Mouse (Mus musculus) CH12.LX (cell line): ENCODE results near the gene Klhl29. TPM values are rescaled to one million over a fixed set of nuclear protein-coding genes. Genes with fewer than 3 reads are reported as not detected.
A peak's percentile ranks its signal among the peaks of the same experiment; 100 is the strongest.

Source experiments
- DNase-seq: peaks from one replicate; pipeline ENCODE4 v3.0.0-alpha.2; 2013; ENCODE audit errors: extremely low read depth
- H3K27ac ChIP-seq: 2 replicates; pipeline ENCODE4 v1.5.1; 2012; ENCODE audit warnings: low read depth, mild to moderate bottlenecking, control low read depth, moderate library complexity; ENCODE audit not compliant: insufficient read depth
- H3K27me3 ChIP-seq: replicated peaks from 2 replicates; pipeline ENCODE3; 2012; ENCODE audit warnings: inconsistent platforms
- H3K36me3 ChIP-seq, 2 experiments: replicated peaks in 1 of 2; 2 replicates each; pipeline versions ENCODE3 to v1.6.1; 2012; ENCODE audit warnings: inconsistent platforms in 1 of 2, low read length in 1 of 2, mild to moderate bottlenecking in 1 of 2, mixed read lengths in 1 of 2, moderate library complexity in 1 of 2; ENCODE audit not compliant: control insufficient read depth in 1 of 2, insufficient read depth in 1 of 2
- H3K4me1 ChIP-seq, 2 experiments: 2 replicates each; pipeline ENCODE4 v1.6.1; 2012; ENCODE audit warnings: inconsistent platforms in 1 of 2, moderate library complexity in 1 of 2; ENCODE audit not compliant: insufficient read depth in 2 of 2, control insufficient read depth in 1 of 2
- H3K4me2 ChIP-seq: 2 replicates; pipeline ENCODE4 v1.6.1; 2012; ENCODE audit warnings: low read depth, mild to moderate bottlenecking, control low read depth; ENCODE audit not compliant: poor library complexity, insufficient read depth, severe bottlenecking
- H3K4me3 ChIP-seq, 3 experiments: fragments of 150-350 bp in 1 of 3; sonication (generic) in 1 of 3; replicated peaks in 1 of 3; 2 replicates each; pipeline versions ENCODE3 to v1.5.1; 2011 to 2012; ENCODE audit warnings: low read depth in 2 of 3, low read length in 2 of 3, mild to moderate bottlenecking in 2 of 3, moderate library complexity in 2 of 3, control low read depth in 1 of 3, improper control_type of control experiment in 1 of 3, inconsistent platforms in 1 of 3, mixed read lengths in 1 of 3; ENCODE audit not compliant: poor library complexity in 1 of 3
- H3K79me2 ChIP-seq: replicated peaks from 2 replicates; pipeline ENCODE4 v1.6.1; 2012; ENCODE audit warnings: mild to moderate bottlenecking, moderate library complexity; ENCODE audit not compliant: control insufficient read depth, poor library complexity, insufficient read depth, severe bottlenecking; ENCODE audit errors: extremely low read depth
- H3K9ac ChIP-seq: 2 replicates; pipeline ENCODE4 v1.6.1; 2012; ENCODE audit warnings: low read depth, mild to moderate bottlenecking, control low read depth, moderate library complexity; ENCODE audit not compliant: insufficient read depth
- H3K9me3 ChIP-seq: replicated peaks from 2 replicates; pipeline ENCODE3; 2012; ENCODE audit warnings: low read length, inconsistent platforms, mixed read lengths
- CTCF ChIP-seq, 2 experiments: IDR thresholded peaks in 1 of 2; conservative IDR thresholded peaks in 1 of 2; 2 replicates each; pipeline ENCODE4 v1.5.1; 2011 to 2012; ENCODE audit warnings: low read depth in 2 of 2, low read length in 2 of 2, improper control_type of control experiment in 1 of 2, inconsistent platforms in 1 of 2, mild to moderate bottlenecking in 1 of 2, moderate library complexity in 1 of 2
- E2F4 ChIP-seq: IDR thresholded peaks from 2 replicates; pipeline ENCODE4 v1.6.1; 2011; ENCODE audit warnings: low read depth, low read length, improper control_type of control experiment; ENCODE audit not compliant: insufficient replicate concordance
- ELF1 ChIP-seq: IDR thresholded peaks from 2 replicates; pipeline ENCODE4 v1.6.1; 2014; ENCODE audit warnings: low read depth, mild to moderate bottlenecking, inconsistent platforms, low read length, improper control_type of control experiment
- ETS1 ChIP-seq: conservative IDR thresholded peaks from 2 replicates; pipeline ENCODE4 v1.6.1; 2012; ENCODE audit warnings: low read depth, mild to moderate bottlenecking, inconsistent platforms, low read length, improper control_type of control experiment, moderate library complexity
- GABPA ChIP-seq: IDR thresholded peaks from 2 replicates; pipeline ENCODE4 v1.6.1; 2012; ENCODE audit warnings: low read depth, low read length, improper control_type of control experiment, inconsistent platforms; ENCODE audit not compliant: insufficient replicate concordance
- JUN ChIP-seq: IDR thresholded peaks from 2 replicates; pipeline ENCODE4 v1.6.1; 2011; ENCODE audit warnings: low read depth, mild to moderate bottlenecking, low read length, improper control_type of control experiment, moderate library complexity; ENCODE audit not compliant: insufficient read depth
- MEF2A ChIP-seq: IDR thresholded peaks from 2 replicates; pipeline ENCODE4 v1.6.1; 2014; ENCODE audit warnings: low read depth, mild to moderate bottlenecking, inconsistent platforms, low read length, improper control_type of control experiment, borderline replicate concordance
- NELFE ChIP-seq: IDR thresholded peaks from 2 replicates; pipeline ENCODE4 v1.6.1; 2011; ENCODE audit warnings: low read depth, low read length, improper control_type of control experiment
- NRF1 ChIP-seq: IDR thresholded peaks from 2 replicates; pipeline ENCODE4 v1.6.1; 2014; ENCODE audit warnings: low read depth, mild to moderate bottlenecking, inconsistent platforms, low read length, improper control_type of control experiment, moderate library complexity
- POLR2A ChIP-seq: IDR thresholded peaks from 2 replicates; pipeline ENCODE4 v1.6.1; 2011; ENCODE audit warnings: low read depth, mild to moderate bottlenecking, improper control_type of control experiment, low read length
- RAD21 ChIP-seq: IDR thresholded peaks from 2 replicates; pipeline ENCODE4 v1.6.1; 2011; ENCODE audit warnings: low read depth, mild to moderate bottlenecking, low read length, improper control_type of control experiment, moderate library complexity
- SMC3 ChIP-seq: IDR thresholded peaks from 2 replicates; pipeline ENCODE4 v1.6.1; 2011; ENCODE audit warnings: low read depth, low read length, improper control_type of control experiment
- dilution Hi-C: fragments of 300-500 bp; cut with MboI; formaldehyde crosslinking; loops from 2 replicates; pipeline ENCODE4 v1.14.3; 2020; ENCODE audit warnings: low sequenced_read_pairs; ENCODE audit not compliant: extremely low pct_unique_long_range_greater_than_20kb, extremely low pct_ligation_motif_present
- in situ Hi-C: fragments of 300-500 bp; cut with MboI; formaldehyde crosslinking; loops from 3 replicates; pipeline ENCODE4 v1.14.3; 2019; ENCODE audit warnings: low sequenced_read_pairs, low pct_ligation_motif_present, low pct_unique_long_range_greater_than_20kb, mixed read lengths
- polyA plus RNA-seq: library from polyadenylated mRNA; unstranded; fragments of >175 nt; gene quantifications from 2 replicates; pipeline ENCODE4 v1.2.1, GENCODE M21; 2012; ENCODE audit warnings: low read depth; ENCODE audit not compliant: insufficient read length
- total RNA-seq, 2 experiments: library from RNA; depleted of rRNA; stranded (reverse); fragments of 300-350 nt in 1 of 2; fragments of >200 nt in 1 of 2; gene quantifications; 2 replicates each; pipeline ENCODE4 v1.2.3; 2012 to 2014

The Klhl29 gene
- total and polyA plus RNA-seq, 3 experiments, result 0.04 TPM; not detected in 2

GRCm38 (mm10) chr12:5143224-5143623 is 232.3 kb downstream of the Klhl29 start:
- H3K27ac ChIP-seq, result no peak overlapping the region
- in situ Hi-C loops (no loop called here), dilution Hi-C loops (no loop called here)
- H3K4me2 ChIP-seq, result no peak overlapping the region
- no peaks in the 10 kb centered on the region for H3K27me3 ChIP-seq
- DNase-seq, result no peak
- peaks cover 0 to 4% of the 10 kb centered on the region in 2 experiments; a peak in 1 of 4 replicates for H3K4me1 ChIP-seq
- no peaks in the 10 kb centered on the region for H3K36me3 ChIP-seq
- TF ChIP-seq GABPA (no peak), NRF1 (no peak), ETS1 (no peak), ELF1 (no peak), JUN (no peak), MEF2A (no peak), POLR2A (no peak), NELFE (no peak)
- H3K9me3 ChIP-seq, result no peaks in the 10 kb centered on the region
- H3K4me3 ChIP-seq, result no peak overlapping the region
- H3K9ac ChIP-seq, result no peak overlapping the region
- H3K79me2 ChIP-seq, result no peaks in the 10 kb centered on the region

DNA sequence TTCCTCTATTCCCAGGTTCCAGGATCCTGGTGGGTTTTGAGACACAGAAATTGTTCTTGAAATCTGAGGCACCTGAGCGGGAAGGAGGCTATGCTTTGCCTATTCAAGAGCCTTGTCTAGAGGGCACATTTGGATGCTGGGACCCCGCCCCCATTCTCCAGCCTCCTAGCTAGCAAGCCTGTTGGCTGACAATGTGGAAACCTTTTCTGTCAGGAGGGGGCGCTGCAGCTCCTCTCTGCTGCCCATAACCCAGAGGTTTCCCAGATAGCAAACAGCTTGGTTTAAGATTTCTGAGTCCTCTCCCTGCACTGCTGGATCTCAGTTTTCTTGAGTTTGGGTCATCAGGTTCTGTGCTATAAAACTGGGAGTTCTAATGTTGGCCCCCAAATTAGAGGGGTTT is 232.7 kb downstream of the Klhl29 start:
- Histone ChIP-seq H3K4me2 (no peak overlapping the region), H3K4me3 (no peak overlapping the region), H3K27ac (no peak overlapping the region), H3K27me3 (no peaks in the 10 kb centered on the region), H3K4me1 (peaks cover 0 to 4% of the 10 kb centered on the region in 2 experiments; a peak in 1 of 4 replicates), H3K9me3 (no peaks in the 10 kb centered on the region), H3K79me2 (no peaks in the 10 kb centered on the region), H3K36me3 (no peaks in the 10 kb centered on the region), H3K9ac (no peak overlapping the region)
- in situ Hi-C loops, result no loop called here
- peak; percentile 35 to 67; a peak in 3 of 4 replicates for TF ChIP-seq CTCF (conservative IDR thresholded peaks at IDR 0.05 in 1 of 2, IDR thresholded peaks at IDR 0.05 in 1 of 2; ENCODE audit: low read depth in 2 of 2, low read length in 2 of 2)
- TF ChIP-seq E2F4, result no peak
- TF ChIP-seq SMC3, result peak; percentile 56
- no peak for TF ChIP-seq NELFE
- TF ChIP-seq RAD21, result peak; percentile 71
- DNase-seq, result peak; percentile 74
- dilution Hi-C loops, result no loop called here

DNA sequence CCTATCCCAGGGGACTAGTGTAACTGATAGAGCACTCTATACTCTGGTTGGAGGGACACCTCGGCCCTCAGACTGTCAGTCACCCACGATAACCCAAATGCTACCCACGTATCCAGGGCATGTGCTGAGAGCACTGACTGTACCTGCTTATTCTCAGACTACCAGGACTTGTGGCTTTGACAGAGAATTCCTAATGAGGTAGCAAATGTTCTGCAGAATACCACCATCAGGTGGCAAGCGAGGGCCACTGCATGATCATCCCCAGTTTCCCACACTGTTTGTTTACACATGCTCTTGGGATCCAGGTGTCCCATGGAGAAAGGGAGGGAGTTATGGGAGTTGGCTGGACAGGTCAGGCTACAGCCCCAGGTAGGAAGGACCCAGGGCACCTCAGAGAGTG is 234.4 kb downstream of the Klhl29 start:
- Histone ChIP-seq H3K27ac (no peak overlapping the region), H3K27me3 (no peaks in the 10 kb centered on the region), H3K4me2 (no peak overlapping the region), H3K9me3 (no peaks in the 10 kb centered on the region), H3K36me3 (no peaks in the 10 kb centered on the region), H3K79me2 (no peaks in the 10 kb centered on the region), H3K4me3 (no peak overlapping the region), H3K4me1 (peaks cover 0 to 4% of the 10 kb centered on the region in 2 experiments; a peak in 1 of 4 replicates), H3K9ac (no peak overlapping the region)
- in situ Hi-C loops (no loop called here), dilution Hi-C loops (no loop called here)
- TF ChIP-seq ELF1, result no peak
- TF ChIP-seq CTCF (conservative IDR thresholded peaks at IDR 0.05 in 1 of 2, IDR thresholded peaks at IDR 0.05 in 1 of 2; ENCODE audit: low read depth in 2 of 2, low read length in 2 of 2), result peak in 1 of 2 experiments; percentile 40; a peak in 2 of 4 replicates
- peak; percentile 41 for TF ChIP-seq RAD21
- no peak for DNase-seq
